Mouse (Mus musculus) colon, adult 2 months (tissue): ENCODE results near the gene Ott. TPM values are rescaled to one million over a fixed set of nuclear protein-coding genes. Genes with fewer than 3 reads are reported as not detected.

Source experiments
- polyA plus RNA-seq: library from polyadenylated mRNA; depleted of rRNA; stranded (reverse); fragments of >200 nt; gene quantifications from 2 replicates; pipeline ENCODE4 v1.2.3, GENCODE M21; 2012; rRNA removed

Gene Ott
- not detected in 2 replicates for polyA plus RNA-seq

GRCm38 (mm10) chrX:149073982-149074381 is at the start of gene Ott:
TSS of gene Ott (plus strand) at chrX:149074282.

Other genes with a start within 250 kb of the Ott start
- gene Luzp4, start 216.6 kb upstream of the Ott start, polyA plus RNA-seq: not detected in 2 replicates
- not detected in 2 replicates for gene Gm15093, start 198.1 kb downstream of the Ott start, polyA plus RNA-seq